Mouse (Mus musculus): Measurements from ENCODE around the gene Rab7. TPM values are rescaled to one million over a fixed set of nuclear protein-coding genes. Genes with fewer than 3 reads are reported as not detected.

Gene Rab7
- polyA plus RNA-seq, 1 experiment: 386 TPM

DNA sequence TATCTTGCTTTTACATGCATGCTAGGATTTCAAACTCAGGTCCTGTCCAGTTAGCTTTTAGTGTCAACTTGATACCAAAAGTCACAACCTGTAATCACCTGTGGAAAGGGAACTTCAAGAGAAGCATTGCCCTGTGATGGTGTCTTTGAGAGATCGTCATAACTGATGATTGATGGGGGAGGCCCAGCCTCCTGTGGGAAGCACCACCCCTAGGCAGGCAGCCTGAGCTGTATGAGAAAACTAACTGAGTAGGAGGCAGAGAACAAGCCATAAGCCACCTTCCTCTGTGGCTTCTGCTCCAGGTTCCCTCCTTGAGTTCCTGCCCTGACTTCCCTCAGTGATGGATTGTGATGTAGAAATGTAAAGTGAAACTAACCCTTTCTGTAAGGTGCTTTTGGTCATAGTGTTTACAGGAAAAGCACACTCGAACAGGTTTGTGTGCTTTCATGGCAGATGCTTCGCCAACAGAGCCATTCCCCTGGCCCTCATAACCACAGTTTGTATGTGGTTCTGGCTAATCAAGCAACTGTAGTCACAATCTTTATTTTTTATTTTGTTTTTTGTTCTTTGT, 19.1 kb upstream of the Rab7 start:
- 81% methylated on average over 3 of the region's 3 CpGs for WGBS
- no peak for DNase-seq
- 0 out of 2 replicates have a peak, but pooled peaks cover 2% of the 10 kb centered on the region for H3K4me1 ChIP-seq (ENCODE audit: control insufficient read depth, insufficient read depth, low read length)
- no peak overlapping the region for H3K4me3 ChIP-seq (ENCODE audit: insufficient read depth, low read depth, low read length)
- no peaks in the 10 kb centered on the region for H3K36me3 ChIP-seq (ENCODE audit: control insufficient read depth, insufficient read depth, low read length)
- no peak overlapping the region for H3K27ac ChIP-seq (ENCODE audit: insufficient read depth, low read depth, low read length)
- H3K27me3 ChIP-seq (replicated peaks; ENCODE audit: control insufficient read depth, insufficient read depth, low read length): no peaks in the 10 kb centered on the region
- TF ChIP-seq CTCF (conservative IDR thresholded peaks at IDR 0.05; ENCODE audit: insufficient read depth, insufficient read length, low read depth, low read length) (no peak), POLR2A (IDR thresholded peaks at IDR 0.05; ENCODE audit: low read depth, low read length) (no peak)

- TF ChIP-seq CTCF (conservative IDR thresholded peaks at IDR 0.05; ENCODE audit: insufficient read depth, insufficient read length, low read depth, low read length): no peak
- TF ChIP-seq POLR2A (IDR thresholded peaks at IDR 0.05; ENCODE audit: low read depth, low read length): no peak
- 75% methylated on average over 4 of the region's 4 CpGs for WGBS
- Histone ChIP-seq H3K27ac (ENCODE audit: insufficient read depth, low read depth, low read length) (no peak overlapping the region), H3K4me1 (ENCODE audit: control insufficient read depth, insufficient read depth, low read length) (0 out of 2 replicates have a peak, but pooled peaks cover 2% of the 10 kb centered on the region), H3K27me3 (replicated peaks; ENCODE audit: control insufficient read depth, insufficient read depth, low read length) (no peaks in the 10 kb centered on the region), H3K36me3 (ENCODE audit: control insufficient read depth, insufficient read depth, low read length) (no peaks in the 10 kb centered on the region), H3K4me3 (ENCODE audit: insufficient read depth, low read depth, low read length) (no peak overlapping the region)
- no peak for DNase-seq
Observed at GRCm38 (mm10) chr6:88062398-88062797, 17.3 kb upstream of the Rab7 start.

GRCm38 (mm10) chr6:88061406-88061805, 16.3 kb upstream of the Rab7 start:
- 91% methylated on average over 4 of the region's 4 CpGs for WGBS

GRCm38 (mm10) chr6:88060602-88061001, 15.5 kb upstream of the Rab7 start:
- Histone ChIP-seq H3K27me3 (replicated peaks; ENCODE audit: control insufficient read depth, insufficient read depth, low read length) (no peaks in the 10 kb centered on the region), H3K4me3 (ENCODE audit: insufficient read depth, low read depth, low read length) (no peak overlapping the region), H3K27ac (ENCODE audit: insufficient read depth, low read depth, low read length) (no peak overlapping the region), H3K4me1 (ENCODE audit: control insufficient read depth, insufficient read depth, low read length) (0 out of 2 replicates have a peak, but pooled peaks cover 2% of the 10 kb centered on the region), H3K36me3 (ENCODE audit: control insufficient read depth, insufficient read depth, low read length) (no peaks in the 10 kb centered on the region)
- DNase-seq: no peak
- 82% methylated on average over 4 of the region's 4 CpGs for WGBS
- no peak for TF ChIP-seq POLR2A (IDR thresholded peaks at IDR 0.05; ENCODE audit: low read depth, low read length)
- no peak for TF ChIP-seq CTCF (conservative IDR thresholded peaks at IDR 0.05; ENCODE audit: insufficient read depth, insufficient read length, low read depth, low read length)

More at GRCm38 (mm10) chr6:88061406-88061805, 16.3 kb upstream of the Rab7 start:
- TF ChIP-seq CTCF (conservative IDR thresholded peaks at IDR 0.05; ENCODE audit: insufficient read depth, insufficient read length, low read depth, low read length) (no peak), POLR2A (IDR thresholded peaks at IDR 0.05; ENCODE audit: low read depth, low read length) (no peak)
- H3K36me3 ChIP-seq (ENCODE audit: control insufficient read depth, insufficient read depth, low read length): no peaks in the 10 kb centered on the region
- H3K4me3 ChIP-seq (ENCODE audit: insufficient read depth, low read depth, low read length): no peak overlapping the region
- H3K4me1 ChIP-seq (ENCODE audit: control insufficient read depth, insufficient read depth, low read length): 0 out of 2 replicates have a peak, but pooled peaks cover 2% of the 10 kb centered on the region
- DNase-seq: no peak
- H3K27ac ChIP-seq (ENCODE audit: insufficient read depth, low read depth, low read length): no peak overlapping the region
- no peaks in the 10 kb centered on the region for H3K27me3 ChIP-seq (replicated peaks; ENCODE audit: control insufficient read depth, insufficient read depth, low read length)

DNA sequence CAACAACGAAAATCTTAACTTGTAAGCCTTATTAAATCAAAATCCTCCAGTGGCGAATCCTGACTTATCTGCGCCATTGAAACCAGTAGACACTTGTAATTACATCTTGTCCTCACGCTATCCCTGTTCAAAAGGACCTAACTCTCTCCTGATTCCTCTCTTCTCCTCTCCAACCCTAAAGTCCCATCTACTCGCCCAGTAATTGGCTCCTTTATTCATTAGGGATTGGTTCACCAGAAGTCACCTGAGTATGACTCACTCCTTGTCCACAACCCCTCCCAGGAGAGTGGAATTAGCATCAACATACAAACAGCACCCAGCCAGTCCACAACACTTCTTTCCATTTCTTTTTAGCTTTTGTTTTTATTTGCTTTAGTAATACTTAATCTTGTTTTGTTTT, 14.8 kb upstream of the Rab7 start:
- H3K27ac ChIP-seq (ENCODE audit: insufficient read depth, low read depth, low read length): no peak overlapping the region
- no peaks in the 10 kb centered on the region for H3K27me3 ChIP-seq (replicated peaks; ENCODE audit: control insufficient read depth, insufficient read depth, low read length)
- no peak overlapping the region for H3K4me3 ChIP-seq (ENCODE audit: insufficient read depth, low read depth, low read length)
- no peaks in the 10 kb centered on the region for H3K36me3 ChIP-seq (ENCODE audit: control insufficient read depth, insufficient read depth, low read length)
- no peaks in the 10 kb centered on the region; the same call in 1 of the 2 replicates for H3K4me1 ChIP-seq (ENCODE audit: control insufficient read depth, insufficient read depth, low read length)
- 86% methylated on average over 5 of the region's 5 CpGs for WGBS
- no peak for DNase-seq
- TF ChIP-seq POLR2A (IDR thresholded peaks at IDR 0.05; ENCODE audit: low read depth, low read length): no peak
- TF ChIP-seq CTCF (conservative IDR thresholded peaks at IDR 0.05; ENCODE audit: insufficient read depth, insufficient read length, low read depth, low read length): no peak

- H3K4me1 ChIP-seq (ENCODE audit: control insufficient read depth, insufficient read depth, low read length): peaks cover 3% of the 10 kb centered on the region; the same call in 1 of the 2 replicates
- TF ChIP-seq CTCF (conservative IDR thresholded peaks at IDR 0.05; ENCODE audit: insufficient read depth, insufficient read length, low read depth, low read length) (no peak), POLR2A (IDR thresholded peaks at IDR 0.05; ENCODE audit: low read depth, low read length) (no peak)
- no peak overlapping the region for H3K27ac ChIP-seq (ENCODE audit: insufficient read depth, low read depth, low read length)
- H3K4me3 ChIP-seq (ENCODE audit: insufficient read depth, low read depth, low read length): no peak overlapping the region
- H3K36me3 ChIP-seq (ENCODE audit: control insufficient read depth, insufficient read depth, low read length): no peaks in the 10 kb centered on the region
- 77% methylated on average over 5 of the region's 5 CpGs for WGBS
- DNase-seq: no peak
- H3K27me3 ChIP-seq (replicated peaks; ENCODE audit: control insufficient read depth, insufficient read depth, low read length): no peaks in the 10 kb centered on the region
Observed at GRCm38 (mm10) chr6:88056866-88057265, 11.8 kb upstream of the Rab7 start.

DNA sequence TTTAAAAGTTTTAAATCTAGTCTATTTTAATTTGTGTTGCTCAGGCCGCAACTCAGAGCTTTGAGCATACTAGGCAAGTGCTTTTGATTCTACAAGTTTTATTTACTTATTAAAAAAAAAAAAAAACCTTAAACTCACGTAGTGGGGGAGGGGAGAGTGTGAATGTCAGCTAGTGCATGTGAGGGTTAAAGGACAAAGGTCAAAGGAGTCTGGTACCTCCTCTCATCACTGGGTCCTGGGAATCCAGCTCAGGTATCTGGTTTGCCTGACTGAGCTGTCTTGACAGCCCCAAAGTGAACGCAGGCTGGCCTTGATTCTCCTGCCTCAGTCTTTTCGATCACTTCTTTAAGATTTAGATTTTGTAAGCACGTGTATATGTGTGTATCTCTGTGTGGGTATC, 10.6 kb upstream of the Rab7 start:
- Histone ChIP-seq H3K27ac (ENCODE audit: insufficient read depth, low read depth, low read length) (no peak overlapping the region), H3K4me1 (ENCODE audit: control insufficient read depth, insufficient read depth, low read length) (peaks cover 3% of the 10 kb centered on the region; the same call in 1 of the 2 replicates), H3K27me3 (replicated peaks; ENCODE audit: control insufficient read depth, insufficient read depth, low read length) (no peaks in the 10 kb centered on the region), H3K4me3 (ENCODE audit: insufficient read depth, low read depth, low read length) (no peak overlapping the region), H3K36me3 (ENCODE audit: control insufficient read depth, insufficient read depth, low read length) (no peaks in the 10 kb centered on the region)
- TF ChIP-seq CTCF (conservative IDR thresholded peaks at IDR 0.05; ENCODE audit: insufficient read depth, insufficient read length, low read depth, low read length) (no peak), POLR2A (IDR thresholded peaks at IDR 0.05; ENCODE audit: low read depth, low read length) (no peak)
- WGBS: 70% methylated on average over 5 of the region's 5 CpGs
- DNase-seq: peak; percentile 67

Data from kidney, adult 2 months (tissue).